Mouse (Mus musculus) ovary, postnatal 36 days (tissue): ENCODE measurements around the gene Fhit.

ENCODE experiments used
- DNase-seq: peaks from one replicate; pipeline ENCODE4 v3.0.0; 2022; ENCODE audit warnings: low spot score, mixed read lengths

Gene Fhit

DNA sequence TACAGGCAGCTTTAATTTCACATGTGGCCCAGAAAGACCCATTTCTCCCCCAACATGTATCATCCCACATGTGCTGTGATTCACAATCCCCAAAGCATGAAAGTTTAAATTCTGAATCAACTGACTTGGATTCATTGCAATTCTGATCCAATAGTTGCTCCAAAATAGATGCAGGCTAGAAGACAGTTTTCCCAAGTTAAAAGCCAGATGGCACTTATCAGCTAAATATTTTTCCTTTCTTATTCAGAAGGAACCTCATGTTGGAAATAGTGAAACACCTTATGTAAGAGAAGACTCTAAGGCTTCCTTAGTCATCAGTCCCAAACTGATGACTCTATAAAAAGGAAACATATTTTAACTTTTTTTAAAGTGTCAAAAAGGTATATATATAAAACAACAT is 815.9 kb downstream of the Fhit start:
- no peak for DNase-seq

DNA sequence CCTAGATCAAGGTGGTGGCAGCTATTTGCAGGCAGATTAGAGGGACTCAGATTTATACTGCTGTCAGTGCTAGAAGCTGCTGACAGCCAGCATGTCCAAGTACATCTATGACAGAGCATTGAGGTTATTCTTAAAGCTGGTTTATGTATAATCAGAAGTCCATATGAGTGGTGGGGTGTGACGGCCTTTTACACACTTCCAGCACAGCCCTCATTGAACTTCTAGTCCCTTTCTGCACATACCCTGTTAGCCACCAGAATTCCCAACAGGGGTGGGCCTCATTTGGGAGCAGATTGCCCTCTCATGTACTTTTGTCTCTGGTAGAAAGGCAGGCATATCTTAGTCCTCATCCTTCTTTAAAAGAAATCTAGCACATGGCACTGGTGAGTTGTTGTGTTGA is 817.8 kb downstream of the Fhit start:
- no peak for DNase-seq

DNA sequence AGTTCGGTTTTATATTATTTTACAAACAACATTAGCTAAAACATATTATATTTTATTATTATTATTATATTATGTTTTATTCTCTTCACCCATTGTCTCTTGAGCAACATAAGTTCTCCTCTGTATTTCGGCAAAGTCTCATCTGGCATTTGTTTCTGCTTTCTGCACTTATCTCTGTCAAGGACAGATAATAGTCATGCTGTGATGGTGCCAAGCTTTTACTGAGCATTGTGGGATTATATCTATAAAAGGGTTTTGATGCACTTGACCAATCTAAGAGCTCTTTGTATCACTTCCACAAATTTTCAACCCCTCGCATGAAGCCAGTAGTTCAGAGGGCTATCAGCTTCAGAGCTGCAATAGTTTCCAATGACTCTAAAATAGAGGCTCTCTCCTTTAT is 845.1 kb downstream of the Fhit start:
- DNase-seq, result no peak

GRCm38 (mm10) chr14:10312190-10312589 is 849.6 kb downstream of the Fhit start:
- no peak for DNase-seq

DNA sequence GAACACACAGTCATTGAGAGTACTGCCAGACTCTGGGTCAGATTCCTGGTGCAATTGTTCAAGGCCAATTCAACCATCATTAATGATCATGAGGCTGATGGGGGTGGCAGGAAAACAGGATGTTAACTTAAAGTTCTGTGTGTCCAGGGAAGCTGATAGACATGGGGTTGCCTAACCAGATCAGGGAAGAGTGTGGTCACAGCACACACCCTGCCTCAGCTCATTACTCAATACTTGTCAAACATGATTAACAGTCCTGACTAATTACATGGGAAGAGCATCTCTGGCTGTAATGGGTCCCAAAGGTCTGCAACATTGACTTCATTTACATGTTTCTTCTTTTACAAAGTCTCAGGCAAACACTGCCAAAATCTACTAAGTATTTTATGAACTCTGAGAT is 856.5 kb downstream of the Fhit start:
- no peak for DNase-seq

DNA sequence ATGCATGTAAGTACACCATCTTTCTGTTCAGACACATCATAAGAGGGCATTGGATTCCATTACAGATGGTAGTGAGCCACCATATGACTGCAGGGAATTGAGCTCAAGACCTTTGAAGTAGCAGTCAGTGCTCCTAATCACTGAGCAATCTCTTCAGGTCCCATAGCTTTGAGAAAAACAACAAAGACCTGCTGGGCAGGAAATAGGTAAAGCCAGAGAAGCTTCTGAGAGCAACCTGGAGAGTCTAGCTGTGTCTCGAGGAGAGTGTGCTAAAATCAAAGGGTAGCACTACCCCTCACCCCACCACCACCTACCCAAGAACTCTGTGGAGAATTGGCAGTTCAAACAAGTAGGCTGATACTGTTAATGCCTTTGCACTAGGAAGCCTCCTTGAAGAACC is 860.3 kb downstream of the Fhit start:
- DNase-seq, result no peak

- no peak for DNase-seq
Observed at GRCm38 (mm10) chr14:10300914-10301313, 860.9 kb downstream of the Fhit start.

DNA sequence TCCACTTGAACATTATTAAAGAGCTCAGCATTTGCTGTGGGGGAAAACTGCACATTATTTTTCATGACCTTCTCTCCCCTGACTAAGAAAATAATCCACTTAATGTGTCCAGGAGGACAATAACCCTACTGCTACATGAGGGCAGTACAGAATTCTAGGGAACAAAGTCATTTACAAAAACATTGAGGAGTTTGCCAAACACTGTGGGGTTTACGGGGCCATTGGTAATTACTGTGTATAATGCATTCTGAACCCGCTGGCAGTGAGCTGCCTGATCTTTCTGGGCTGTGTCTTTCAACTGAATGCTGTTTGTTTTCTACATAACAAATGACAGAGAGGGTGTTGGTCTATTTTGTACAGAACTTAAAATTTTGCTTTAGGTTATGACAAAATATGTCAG is 862.8 kb downstream of the Fhit start:
- DNase-seq, result no peak

DNA sequence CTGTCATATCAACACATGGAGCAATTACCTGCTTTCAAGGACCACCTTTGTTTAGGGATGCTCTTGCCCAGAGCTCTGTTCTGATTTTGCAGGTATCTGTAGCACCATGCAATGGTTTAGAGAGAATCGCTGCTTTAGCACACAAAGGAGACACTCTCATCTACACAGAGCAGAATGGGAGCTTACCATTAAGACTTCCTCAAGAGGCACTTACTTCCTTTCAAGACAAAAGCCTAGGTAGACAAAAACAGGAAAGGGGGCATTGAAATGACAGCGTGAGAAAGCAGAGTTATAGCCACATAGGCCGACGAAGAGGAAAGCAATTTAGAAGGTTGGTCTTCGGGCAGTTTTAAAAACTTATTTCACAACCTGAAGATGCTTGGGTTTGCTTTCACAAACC is 872.8 kb downstream of the Fhit start:
- no peak for DNase-seq

GRCm38 (mm10) chr14:10286027-10286426 is 875.8 kb downstream of the Fhit start:
- no peak for DNase-seq

DNA sequence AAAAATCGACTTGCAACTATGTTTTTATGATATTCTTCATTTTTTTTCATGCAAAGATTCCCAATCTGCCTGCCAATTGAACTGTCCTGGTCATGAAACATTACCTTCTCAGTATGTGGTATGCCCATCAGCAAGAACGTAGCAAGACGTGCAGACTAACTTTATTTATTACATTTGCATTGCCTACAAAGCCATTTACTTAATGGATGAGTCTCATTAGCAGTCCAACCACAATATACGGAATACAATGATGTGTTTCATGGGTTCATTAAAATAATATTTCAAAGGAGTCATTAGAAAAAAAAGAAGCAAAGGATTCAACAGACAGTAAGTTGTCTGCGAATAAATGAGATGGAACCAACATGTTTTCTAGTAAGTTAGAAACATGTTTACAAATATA is 933.1 kb downstream of the Fhit start:
- DNase-seq, result no peak

DNA sequence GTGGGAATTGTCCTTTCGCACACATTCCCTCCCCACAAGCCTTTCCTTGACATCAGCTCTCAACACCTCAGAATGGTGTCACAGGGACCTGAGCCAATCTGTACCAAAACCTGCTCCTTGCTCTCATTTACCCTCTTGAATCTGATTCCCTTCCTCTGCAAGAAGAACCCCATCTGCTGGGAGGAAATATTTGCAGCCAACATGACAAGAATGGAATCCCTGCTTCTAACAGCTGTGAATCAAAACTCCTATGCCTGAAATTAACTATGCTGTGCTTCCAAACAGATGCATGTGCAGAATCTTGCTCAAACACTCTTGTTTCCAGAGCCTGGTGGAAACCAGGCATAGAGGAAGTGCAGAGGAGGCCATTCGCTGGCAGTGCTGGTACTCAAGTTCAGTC is 940.0 kb downstream of the Fhit start:
- no peak for DNase-seq

- no peak for DNase-seq
Observed at GRCm38 (mm10) chr14:10213216-10213615, 948.6 kb downstream of the Fhit start.

DNA sequence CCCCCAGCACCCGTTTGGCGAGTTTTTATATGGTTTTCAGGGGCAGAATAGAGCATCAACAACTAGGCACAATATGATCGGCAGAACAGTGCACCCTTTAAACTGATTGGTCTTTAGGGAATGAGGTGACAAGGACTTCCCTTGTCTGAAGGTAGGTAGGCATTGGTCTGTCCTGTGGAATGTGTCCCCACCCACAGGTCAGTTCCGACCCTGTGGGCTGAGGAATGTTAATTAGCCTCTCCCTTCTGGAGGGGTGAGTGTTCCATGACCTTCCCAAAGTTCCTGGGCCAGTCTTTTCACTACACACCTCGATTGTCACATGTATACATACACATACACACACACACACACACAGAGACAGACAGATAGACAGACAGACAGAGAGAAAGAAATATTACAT is 950.7 kb downstream of the Fhit start:
- DNase-seq, result no peak

GRCm38 (mm10) chr14:10209007-10209406 is 952.8 kb downstream of the Fhit start:
- no peak for DNase-seq

GRCm38 (mm10) chr14:10205699-10206098 is 956.1 kb downstream of the Fhit start:
- DNase-seq, result no peak

GRCm38 (mm10) chr14:10205290-10205689 is 956.5 kb downstream of the Fhit start:
- DNase-seq, result no peak

DNA sequence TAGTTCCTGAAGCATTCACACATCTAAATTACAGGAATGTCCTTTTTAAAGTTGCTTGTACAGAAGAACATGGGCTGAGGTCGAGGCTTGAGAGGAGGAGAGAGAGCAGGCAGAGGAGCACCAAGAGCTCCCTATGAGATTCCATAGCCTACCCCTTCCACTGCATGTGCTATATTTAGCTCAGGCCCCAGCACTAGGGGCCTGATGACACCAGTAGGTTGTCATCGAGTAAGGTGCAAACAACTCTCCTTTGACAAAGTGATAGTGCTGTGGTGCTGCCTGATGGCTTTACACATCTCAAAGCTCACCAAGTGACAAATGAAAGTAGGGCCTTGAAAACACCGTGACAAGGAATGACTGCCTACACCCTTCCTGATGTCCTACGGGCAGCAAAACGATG is 967.7 kb downstream of the Fhit start:
- no peak for DNase-seq

- no peak for DNase-seq
Observed at GRCm38 (mm10) chr14:10171761-10172160, 990.1 kb downstream of the Fhit start.

- DNase-seq, result no peak
Observed at GRCm38 (mm10) chr14:10166641-10167429, 995.0 kb downstream of the Fhit start.

- DNase-seq, result no peak
Observed at GRCm38 (mm10) chr14:10149872-10150271, 1012.0 kb downstream of the Fhit start.

GRCm38 (mm10) chr14:10139311-10139710 is 1022.5 kb downstream of the Fhit start:
- no peak for DNase-seq

GRCm38 (mm10) chr14:10133873-10134272 is 1028.0 kb downstream of the Fhit start:
- DNase-seq, result no peak

GRCm38 (mm10) chr14:10129675-10130074 is 1032.2 kb downstream of the Fhit start:
- no peak for DNase-seq
